Mouse (Mus musculus) MEL (cell line): ENCODE measurements at regions not wholly inside any gene's neighbourhood (a gene's known extent, or its start where the extent isn't known, plus 50 kb on each side); places are given as distances from the start of the nearest gene placed in this dataset.

ENCODE experiments used
- DNase-seq: peaks from one replicate; pipeline ENCODE4 v3.0.0; 2011; ENCODE audit warnings: low read depth, low spot score
- H3K27ac ChIP-seq: 2 replicates; pipeline ENCODE4 v1.5.1; 2012; ENCODE audit warnings: low read depth, mild to moderate bottlenecking, control low read depth, low read length, moderate library complexity; ENCODE audit not compliant: control insufficient read depth
- H3K27me3 ChIP-seq, 2 experiments: fragments of 150-350 bp in 1 of 2; sonication (generic) in 1 of 2; 2 replicates each; pipeline ENCODE4 v1.6.1; 2012; ENCODE audit warnings: low read length in 2 of 2, mild to moderate bottlenecking in 2 of 2, improper control_type of control experiment in 1 of 2, moderate library complexity in 1 of 2; ENCODE audit not compliant: insufficient read depth in 2 of 2, control insufficient read depth in 1 of 2
- H3K36me3 ChIP-seq, 2 experiments: 2 replicates each; pipeline ENCODE4 v1.6.1; 2012 to 2014; ENCODE audit warnings: low read length in 2 of 2, improper control_type of control experiment in 1 of 2, inconsistent platforms in 1 of 2, mild to moderate bottlenecking in 1 of 2; ENCODE audit not compliant: insufficient read depth in 2 of 2, control insufficient read depth in 1 of 2
- H3K4me1 ChIP-seq, 2 experiments: fragments of 150-350 bp in 1 of 2; sonication (generic) in 1 of 2; 2 replicates each; pipeline ENCODE4 v1.6.1; 2012; ENCODE audit warnings: low read length in 2 of 2, improper control_type of control experiment in 1 of 2, mild to moderate bottlenecking in 1 of 2; ENCODE audit not compliant: insufficient read depth in 2 of 2, control insufficient read depth in 1 of 2
- H3K4me3 ChIP-seq, 2 experiments: fragments of 150-350 bp in 1 of 2; sonication (generic) in 1 of 2; 2 replicates each; pipeline ENCODE4 v1.5.1; 2012; ENCODE audit warnings: low read depth in 2 of 2, low read length in 2 of 2, mild to moderate bottlenecking in 2 of 2, moderate library complexity in 2 of 2, control low read depth in 1 of 2, improper control_type of control experiment in 1 of 2; ENCODE audit not compliant: control insufficient read depth in 1 of 2, insufficient read depth in 1 of 2
- H3K79me2 ChIP-seq: 2 replicates; pipeline ENCODE4 v1.6.1; 2012; ENCODE audit warnings: mild to moderate bottlenecking, low read length, moderate library complexity; ENCODE audit not compliant: control insufficient read depth, poor library complexity, insufficient read depth
- H3K9ac ChIP-seq: 2 replicates; pipeline ENCODE4 v1.6.1; 2012; ENCODE audit warnings: low read depth, mild to moderate bottlenecking, control low read depth, low read length, moderate library complexity; ENCODE audit not compliant: control insufficient read depth, poor library complexity, severe bottlenecking
- H3K9me3 ChIP-seq: fragments of 150-350 bp; sonication (generic); replicated peaks from 2 replicates; pipeline ENCODE4 v1.6.1; 2012; ENCODE audit warnings: mild to moderate bottlenecking, low read length, improper control_type of control experiment, moderate library complexity; ENCODE audit not compliant: insufficient read depth
- CHD1 ChIP-seq: IDR thresholded peaks from 2 replicates; pipeline ENCODE4 v1.6.1; 2012; ENCODE audit warnings: low read depth, mild to moderate bottlenecking, inconsistent platforms, low read length, improper control_type of control experiment
- CHD2 ChIP-seq: IDR thresholded peaks from 2 replicates; pipeline ENCODE4 v1.6.1; 2011; ENCODE audit warnings: low read length, improper control_type of control experiment
- E2F4 ChIP-seq: IDR thresholded peaks from 2 replicates; pipeline ENCODE4 v1.6.1; 2011; ENCODE audit warnings: low read depth, low read length, improper control_type of control experiment, borderline replicate concordance
- ETS1 ChIP-seq: IDR thresholded peaks from 2 replicates; pipeline ENCODE4 v1.6.1; 2012; ENCODE audit warnings: low read depth, mild to moderate bottlenecking, inconsistent platforms, low read length, improper control_type of control experiment, moderate library complexity
- HCFC1 ChIP-seq: IDR thresholded peaks from 2 replicates; pipeline ENCODE4 v1.6.1; 2012; ENCODE audit warnings: low read depth, mild to moderate bottlenecking, inconsistent platforms, low read length, improper control_type of control experiment, moderate library complexity
- KAT2A ChIP-seq: conservative IDR thresholded peaks from 2 replicates; pipeline ENCODE4 v1.6.1; 2012; ENCODE audit warnings: low read depth, low read length, improper control_type of control experiment, inconsistent platforms
- MAFK ChIP-seq: IDR thresholded peaks from 2 replicates; pipeline ENCODE4 v1.6.1; 2011; ENCODE audit warnings: low read depth, mild to moderate bottlenecking, low read length, improper control_type of control experiment, borderline replicate concordance
- MYB ChIP-seq: IDR thresholded peaks from 2 replicates; pipeline ENCODE4 v1.6.1; 2011; ENCODE audit warnings: mild to moderate bottlenecking, low read depth, low read length, improper control_type of control experiment
- NELFE ChIP-seq: IDR thresholded peaks from 2 replicates; pipeline ENCODE4 v1.6.1; 2011; ENCODE audit warnings: low read depth, low read length, improper control_type of control experiment
- NRF1 ChIP-seq: IDR thresholded peaks from 2 replicates; pipeline ENCODE4 v1.6.1; 2014; ENCODE audit warnings: low read depth, mild to moderate bottlenecking, inconsistent platforms, low read length, improper control_type of control experiment, moderate library complexity; ENCODE audit not compliant: poor library complexity, insufficient read depth, severe bottlenecking
- POLR2A ChIP-seq, 2 experiments: IDR thresholded peaks; 2 replicates each; pipeline ENCODE4 v1.6.1; 2011 to 2012; ENCODE audit warnings: low read length in 2 of 2, mild to moderate bottlenecking in 2 of 2, control low read depth in 1 of 2, improper control_type of control experiment in 1 of 2, low read depth in 1 of 2, moderate library complexity in 1 of 2; ENCODE audit not compliant: control insufficient read depth in 1 of 2, insufficient read depth in 1 of 2, poor library complexity in 1 of 2
- POLR2AphosphoS2 ChIP-seq: IDR thresholded peaks from 2 replicates; pipeline ENCODE4 v1.6.1; 2011; ENCODE audit warnings: low read length, improper control_type of control experiment
- POLR2AphosphoS5 ChIP-seq: IDR thresholded peaks from 2 replicates; pipeline ENCODE4 v1.6.1; 2012; ENCODE audit warnings: low read depth, borderline replicate concordance, mild to moderate bottlenecking, inconsistent platforms, low read length, moderate library complexity, mixed read lengths
- RAD21 ChIP-seq: IDR thresholded peaks from 2 replicates; pipeline ENCODE4 v1.6.1; 2011; ENCODE audit warnings: mild to moderate bottlenecking, low read depth, low read length, improper control_type of control experiment
- SMC3 ChIP-seq: IDR thresholded peaks from 2 replicates; pipeline ENCODE4 v1.6.1; 2011; ENCODE audit warnings: low read depth, low read length, improper control_type of control experiment
- TBP ChIP-seq: IDR thresholded peaks from 2 replicates; pipeline ENCODE4 v1.8.0; 2011; ENCODE audit warnings: low read depth, low read length, improper control_type of control experiment
- USF2 ChIP-seq, 2 experiments: IDR thresholded peaks; 2 replicates each; pipeline ENCODE4 v1.6.1; 2011 to 2012; ENCODE audit warnings: improper control_type of control experiment in 2 of 2, low read length in 2 of 2, borderline replicate concordance in 1 of 2, inconsistent platforms in 1 of 2, low read depth in 1 of 2, mild to moderate bottlenecking in 1 of 2; ENCODE audit not compliant: insufficient read depth in 1 of 2
- ZKSCAN1 ChIP-seq: IDR thresholded peaks from 2 replicates; pipeline ENCODE4 v1.6.1; 2012; ENCODE audit warnings: low read depth, mild to moderate bottlenecking, inconsistent platforms, low read length, improper control_type of control experiment, moderate library complexity
- ZMIZ1 ChIP-seq: IDR thresholded peaks from 2 replicates; pipeline ENCODE4 v1.6.1; 2012; ENCODE audit warnings: low read depth, mild to moderate bottlenecking, inconsistent platforms, low read length, improper control_type of control experiment, moderate library complexity

- no peaks in the 10 kb centered on the region for H3K9me3 ChIP-seq
- DNase-seq = no peak
- H3K4me1 ChIP-seq = no peaks in the 10 kb centered on the region
- H3K79me2 ChIP-seq = no peaks in the 10 kb centered on the region
- H3K27me3 ChIP-seq = no peaks in the 10 kb centered on the region
- TF ChIP-seq NRF1 (no peak), POLR2A (IDR thresholded peaks at IDR 0.05; ENCODE audit: control insufficient read depth in 1 of 2, insufficient read depth in 1 of 2, low read depth in 1 of 2, low read length in 2 of 2, poor library complexity in 1 of 2) (no peak), CHD1 (no peak), SMC3 (no peak), RAD21 (no peak), MAFK (no peak), POLR2AphosphoS5 (no peak)
- TF ChIP-seq, all 39 proteins: peak for 0
- no peaks in the 10 kb centered on the region for H3K36me3 ChIP-seq
- no peak overlapping the region for H3K9ac ChIP-seq
- H3K4me3 ChIP-seq = no peak overlapping the region
- H3K27ac ChIP-seq = no peak overlapping the region
Measured at GRCm38 (mm10) chr4:54118179-54118846, 292.5 kb downstream of the Tmem38b start.

GRCm38 (mm10) chr4:54128717-54129698, 303.2 kb downstream of the Tmem38b start:
- Histone ChIP-seq H3K4me3 (no peak overlapping the region), H3K4me1 (no peaks in the 10 kb centered on the region), H3K79me2 (no peaks in the 10 kb centered on the region), H3K27me3 (no peaks in the 10 kb centered on the region), H3K9me3 (no peaks in the 10 kb centered on the region), H3K27ac (no peak overlapping the region), H3K36me3 (no peaks in the 10 kb centered on the region)
- no peak for DNase-seq
- no peak for TF ChIP-seq RAD21
- no peak for TF ChIP-seq TBP
- TF ChIP-seq ZKSCAN1 = no peak
- TF ChIP-seq ZMIZ1 = no peak
- no peak for TF ChIP-seq NELFE
- no peak for TF ChIP-seq POLR2AphosphoS2
- no peak for TF ChIP-seq E2F4
- TF ChIP-seq CHD1 = no peak
- no peak for TF ChIP-seq MYB
- no peak for TF ChIP-seq USF2 (IDR thresholded peaks at IDR 0.05; ENCODE audit: borderline replicate concordance in 1 of 2, insufficient read depth in 1 of 2, low read depth in 1 of 2, low read length in 2 of 2)
- no peak for TF ChIP-seq CHD2
- no peak for TF ChIP-seq HCFC1
- TF ChIP-seq NRF1 = no peak
- TF ChIP-seq ETS1 = no peak
- TF ChIP-seq KAT2A = no peak
- TF ChIP-seq, all 39 proteins: peak for 0
- no peak overlapping the region for H3K9ac ChIP-seq
